Mouse (Mus musculus) thymus, adult 2 months (tissue): ENCODE results near the gene Tmem211.

Experiments
- CTCF ChIP-seq: fragments of 200-500 bp; IDR thresholded peaks from 2 replicates; pipeline ENCODE4 v1.5.1; 2012; ENCODE audit warnings: mild to moderate bottlenecking, control low read depth, low read length, moderate library complexity, borderline replicate concordance; ENCODE audit not compliant: control insufficient read depth, poor library complexity, insufficient read depth; ENCODE audit errors: extremely low read depth
- POLR2A ChIP-seq: fragments of 200-500 bp; IDR thresholded peaks from 2 replicates; pipeline ENCODE4 v1.6.1; 2012; ENCODE audit warnings: mild to moderate bottlenecking, low read length, control low read depth, moderate library complexity; ENCODE audit not compliant: control insufficient read depth, poor library complexity, insufficient read depth; ENCODE audit errors: extremely low read depth

DNA sequence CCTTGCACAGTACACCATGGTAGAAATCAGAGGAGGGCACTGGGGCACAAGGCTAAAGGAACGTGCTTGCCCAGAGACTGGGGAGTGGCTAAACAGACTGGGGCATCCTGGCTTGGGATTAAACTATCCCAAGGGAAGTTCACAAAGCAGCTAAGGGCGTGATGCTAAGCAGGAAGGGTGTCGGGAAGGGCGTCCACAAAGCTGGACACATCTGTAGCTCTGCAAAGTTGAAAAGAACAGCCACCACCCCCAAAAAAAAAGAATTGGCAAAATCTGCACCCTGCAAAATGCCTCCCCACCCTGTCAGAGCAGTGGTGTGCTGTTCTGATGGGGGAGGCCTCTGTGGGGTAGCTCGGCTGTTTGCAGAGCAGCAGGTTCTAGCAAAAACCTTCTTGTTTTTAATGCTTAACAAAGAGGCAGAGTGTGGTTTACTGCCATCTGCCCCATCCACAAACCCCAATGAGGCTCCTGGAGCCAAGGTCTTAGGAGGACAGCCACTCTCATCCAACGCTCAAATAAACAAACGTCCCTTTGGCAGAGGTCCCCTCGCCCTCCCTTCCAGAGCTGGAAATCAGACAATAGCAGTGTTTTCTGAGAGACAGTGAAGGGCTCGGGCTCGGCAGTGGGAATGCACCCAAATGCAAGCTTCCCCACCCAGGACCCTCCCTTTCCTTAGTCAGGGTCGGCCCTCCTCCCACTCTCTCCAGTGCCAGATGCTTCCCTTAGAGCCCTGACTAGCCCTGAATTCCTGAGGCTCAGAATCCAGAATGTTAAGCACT lies 17.9 kb upstream of the Tmem211 start:
- TF ChIP-seq CTCF (no peak), POLR2A (no peak)
